Mouse (Mus musculus): ENCODE data around the gene Mcrip2. TPM values are rescaled to one million over a fixed set of nuclear protein-coding genes. Genes with fewer than 3 reads are reported as not detected.

Gene Mcrip2
- polyA plus RNA-seq, 1 experiment from 2014 or later, result 40.0 TPM

DNA sequence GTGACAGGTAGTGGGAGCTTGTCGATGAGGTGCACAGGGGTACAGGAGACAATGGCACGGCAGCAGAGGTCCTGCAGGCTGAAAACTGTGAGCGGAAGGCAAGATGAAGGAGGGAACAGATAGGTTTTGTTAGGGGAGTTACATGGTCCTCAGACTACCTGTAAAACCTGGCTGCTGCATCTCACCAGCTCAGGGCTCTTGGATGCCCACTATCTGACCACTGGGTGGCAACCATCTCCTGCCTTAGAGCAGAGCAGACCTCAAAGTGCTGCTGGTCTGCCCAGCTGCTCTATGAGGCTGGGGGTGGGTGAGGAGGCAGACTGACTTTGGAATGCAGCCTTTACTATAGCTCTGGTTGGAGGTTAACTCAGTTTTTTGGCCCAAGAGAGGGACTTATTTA, 15.3 kb upstream of the Mcrip2 start:
- Histone ChIP-seq H3K4me3 (ENCODE audit: low read length) (no peak overlapping the region), H3K4me2 (replicated peaks; ENCODE audit: low read depth, low read length) (no peak overlapping the region), H3K27me3 (ENCODE audit: control insufficient read depth, insufficient read depth, low read length) (no peaks in the 10 kb centered on the region), H3K9ac (ENCODE audit: low read depth, low read length) (no peak overlapping the region), H3K36me3 (ENCODE audit: control insufficient read depth, insufficient read depth, low read length) (peaks cover 49% of the 10 kb centered on the region; the same call in 1 of the 2 replicates), H3K27ac (ENCODE audit: low read depth, low read length) (no peak overlapping the region), H3K4me1 (ENCODE audit: control insufficient read depth, insufficient read depth, low read length) (peaks cover 17% of the 10 kb centered on the region), H3K9me3 (ENCODE audit: control insufficient read depth, low read length) (no peaks in the 10 kb centered on the region)
- ATAC-seq (ENCODE audit: low FRiP score, low TSS enrichment), result no peak
- WGBS, result 94% methylated on average over 3 of the region's 3 CpGs

DNA sequence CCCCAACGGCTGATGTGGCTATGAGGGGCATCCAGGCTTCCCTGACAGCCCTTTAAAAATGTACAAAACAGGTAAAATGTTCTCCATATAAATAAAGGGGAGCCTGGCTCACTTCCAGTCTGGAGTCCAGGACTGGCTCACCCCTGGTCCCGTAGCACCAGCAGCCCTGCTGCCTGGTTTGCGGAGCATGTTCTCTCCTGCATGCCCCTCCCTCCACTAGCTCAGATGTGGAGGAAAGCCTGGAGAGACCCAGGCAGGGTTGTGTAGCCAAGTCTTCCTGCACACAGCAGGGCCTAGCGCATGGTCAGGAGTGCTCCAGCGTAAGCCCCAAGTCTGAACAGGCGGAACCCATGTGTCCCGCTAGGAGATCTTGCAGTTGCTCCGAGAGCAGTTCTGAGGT, 14.7 kb upstream of the Mcrip2 start:
- Histone ChIP-seq H3K9ac (ENCODE audit: low read depth, low read length) (no peak overlapping the region), H3K4me1 (ENCODE audit: control insufficient read depth, insufficient read depth, low read length) (peaks cover 17% of the 10 kb centered on the region), H3K27ac (ENCODE audit: low read depth, low read length) (no peak overlapping the region), H3K9me3 (ENCODE audit: control insufficient read depth, low read length) (no peaks in the 10 kb centered on the region), H3K4me3 (ENCODE audit: low read length) (no peak overlapping the region), H3K36me3 (ENCODE audit: control insufficient read depth, insufficient read depth, low read length) (peaks cover 51% of the 10 kb centered on the region), H3K27me3 (ENCODE audit: control insufficient read depth, insufficient read depth, low read length) (no peaks in the 10 kb centered on the region), H3K4me2 (replicated peaks; ENCODE audit: low read depth, low read length) (no peak overlapping the region)
- ATAC-seq (ENCODE audit: low FRiP score, low TSS enrichment), result no peak
- WGBS, result 88% methylated on average over 8 of the region's 8 CpGs

DNA sequence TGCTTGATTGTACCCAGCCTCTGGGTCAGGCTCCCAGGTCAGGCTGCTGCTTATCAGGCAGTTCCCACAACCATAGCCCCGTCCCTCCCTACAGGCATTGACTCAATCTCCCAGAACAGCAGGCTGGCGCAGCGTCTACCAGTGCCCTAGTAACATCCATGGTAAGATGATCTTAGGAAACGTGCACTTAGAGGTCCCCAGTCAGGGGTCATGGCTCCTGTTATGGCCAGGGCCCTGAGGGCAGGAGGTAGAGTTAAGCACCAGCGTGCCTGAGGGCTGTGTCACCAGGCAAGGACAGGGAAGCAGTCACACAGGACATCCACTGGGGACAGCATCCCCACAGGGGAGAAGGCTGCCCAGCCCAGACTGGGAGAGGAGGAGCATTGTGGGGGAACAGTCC, 13.7 kb upstream of the Mcrip2 start:
- Histone ChIP-seq H3K9me3 (ENCODE audit: control insufficient read depth, low read length) (no peaks in the 10 kb centered on the region), H3K9ac (ENCODE audit: low read depth, low read length) (no peak overlapping the region), H3K36me3 (ENCODE audit: control insufficient read depth, insufficient read depth, low read length) (peaks cover 51% of the 10 kb centered on the region), H3K4me2 (replicated peaks; ENCODE audit: low read depth, low read length) (no peak overlapping the region), H3K4me3 (ENCODE audit: low read length) (no peak overlapping the region), H3K4me1 (ENCODE audit: control insufficient read depth, insufficient read depth, low read length) (peaks cover 17% of the 10 kb centered on the region), H3K27ac (ENCODE audit: low read depth, low read length) (0 out of 2 replicates have a peak overlapping the region, but pooled peaks have one; percentile 26), H3K27me3 (ENCODE audit: control insufficient read depth, insufficient read depth, low read length) (no peaks in the 10 kb centered on the region)
- ATAC-seq (ENCODE audit: low FRiP score, low TSS enrichment), result no peak
- WGBS, result 23% methylated on average over 5 of the region's 5 CpGs

DNA sequence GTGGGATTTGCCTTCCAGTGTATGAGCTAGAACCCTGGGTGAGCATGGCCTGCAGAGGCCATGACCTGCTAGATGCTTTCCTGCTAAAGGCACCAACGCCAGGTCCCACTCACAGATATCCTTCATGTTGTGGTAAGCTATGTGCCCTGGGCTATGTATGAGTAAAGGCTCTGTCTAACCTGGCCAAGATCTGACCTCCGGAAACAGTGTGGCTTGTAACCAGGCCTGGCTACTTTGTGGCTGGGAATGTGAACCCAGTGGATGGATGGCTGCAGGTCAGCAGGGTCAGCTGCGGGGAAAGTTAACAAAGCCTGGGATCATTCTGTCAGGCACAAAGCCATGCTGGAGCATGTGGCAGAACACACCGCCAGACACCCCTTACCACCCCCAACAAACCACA, 13.1 kb upstream of the Mcrip2 start:
- H3K27ac ChIP-seq (ENCODE audit: low read depth, low read length), result 0 out of 2 replicates have a peak overlapping the region, but pooled peaks have one; percentile 24
- WGBS, result 33% methylated on average over 4 of the region's 4 CpGs
- H3K36me3 ChIP-seq (ENCODE audit: control insufficient read depth, insufficient read depth, low read length), result peaks cover 51% of the 10 kb centered on the region
- peak overlapping the region; percentile 8; the same call in 1 of the 2 replicates for H3K9ac ChIP-seq (ENCODE audit: low read depth, low read length)
- H3K4me3 ChIP-seq (ENCODE audit: low read length), result no peak overlapping the region
- no peaks in the 10 kb centered on the region for H3K27me3 ChIP-seq (ENCODE audit: control insufficient read depth, insufficient read depth, low read length)
- H3K4me2 ChIP-seq (replicated peaks; ENCODE audit: low read depth, low read length), result no peak overlapping the region
- peaks cover 19% of the 10 kb centered on the region for H3K4me1 ChIP-seq (ENCODE audit: control insufficient read depth, insufficient read depth, low read length)
- ATAC-seq (ENCODE audit: low FRiP score, low TSS enrichment), result no peak
- no peaks in the 10 kb centered on the region for H3K9me3 ChIP-seq (ENCODE audit: control insufficient read depth, low read length)

DNA sequence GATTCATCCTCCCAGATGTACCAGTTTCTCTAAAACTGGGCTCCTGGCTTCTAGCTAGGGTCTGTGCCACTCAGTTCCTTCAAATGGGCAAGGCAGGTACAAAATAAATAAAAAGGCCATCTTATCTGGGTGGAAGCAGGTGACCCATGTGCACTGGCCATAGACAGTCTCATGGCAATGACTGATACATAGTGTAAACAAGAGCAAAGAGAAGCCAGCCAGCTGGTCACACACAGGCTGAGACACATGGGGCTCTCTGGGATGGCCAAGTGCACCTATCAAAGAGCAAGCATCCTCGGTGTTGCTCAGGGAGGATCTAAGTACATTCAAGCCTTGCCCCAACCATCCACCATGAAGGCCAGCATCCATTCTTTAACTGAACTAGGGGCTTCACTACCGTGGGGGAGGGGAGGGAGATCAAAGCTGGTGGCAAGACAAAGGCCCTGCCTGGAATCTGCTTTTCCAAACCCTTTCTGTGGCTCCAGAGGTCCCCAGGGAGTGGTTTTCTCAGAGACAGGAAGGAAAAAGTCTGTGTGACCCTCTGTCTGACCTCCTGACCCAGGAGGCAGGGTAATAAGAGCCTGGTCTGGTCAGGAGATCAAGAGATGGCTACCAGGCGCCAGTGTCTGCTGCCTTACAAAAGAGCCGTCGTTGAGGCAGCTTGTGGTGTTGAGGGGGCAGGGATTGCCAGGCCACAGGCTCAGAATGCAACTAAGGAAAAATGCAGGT, 12.5 kb upstream of the Mcrip2 start:
- H3K9ac ChIP-seq (ENCODE audit: low read depth, low read length), result peak overlapping the region; percentile 8; the same call in 1 of the 2 replicates
- peaks cover 25% of the 10 kb centered on the region for H3K4me1 ChIP-seq (ENCODE audit: control insufficient read depth, insufficient read depth, low read length)
- WGBS, result 9% methylated on average over 5 of the region's 5 CpGs
- H3K27ac ChIP-seq (ENCODE audit: low read depth, low read length), result 0 out of 2 replicates have a peak overlapping the region, but pooled peaks have one; percentile 24
- H3K4me2 ChIP-seq (replicated peaks; ENCODE audit: low read depth, low read length), result no peak overlapping the region
- H3K9me3 ChIP-seq (ENCODE audit: control insufficient read depth, low read length), result no peaks in the 10 kb centered on the region
- ATAC-seq (ENCODE audit: low FRiP score, low TSS enrichment), result no peak
- peaks cover 51% of the 10 kb centered on the region for H3K36me3 ChIP-seq (ENCODE audit: control insufficient read depth, insufficient read depth, low read length)
- no peak overlapping the region for H3K4me3 ChIP-seq (ENCODE audit: low read length)
- no peaks in the 10 kb centered on the region for H3K27me3 ChIP-seq (ENCODE audit: control insufficient read depth, insufficient read depth, low read length)

DNA sequence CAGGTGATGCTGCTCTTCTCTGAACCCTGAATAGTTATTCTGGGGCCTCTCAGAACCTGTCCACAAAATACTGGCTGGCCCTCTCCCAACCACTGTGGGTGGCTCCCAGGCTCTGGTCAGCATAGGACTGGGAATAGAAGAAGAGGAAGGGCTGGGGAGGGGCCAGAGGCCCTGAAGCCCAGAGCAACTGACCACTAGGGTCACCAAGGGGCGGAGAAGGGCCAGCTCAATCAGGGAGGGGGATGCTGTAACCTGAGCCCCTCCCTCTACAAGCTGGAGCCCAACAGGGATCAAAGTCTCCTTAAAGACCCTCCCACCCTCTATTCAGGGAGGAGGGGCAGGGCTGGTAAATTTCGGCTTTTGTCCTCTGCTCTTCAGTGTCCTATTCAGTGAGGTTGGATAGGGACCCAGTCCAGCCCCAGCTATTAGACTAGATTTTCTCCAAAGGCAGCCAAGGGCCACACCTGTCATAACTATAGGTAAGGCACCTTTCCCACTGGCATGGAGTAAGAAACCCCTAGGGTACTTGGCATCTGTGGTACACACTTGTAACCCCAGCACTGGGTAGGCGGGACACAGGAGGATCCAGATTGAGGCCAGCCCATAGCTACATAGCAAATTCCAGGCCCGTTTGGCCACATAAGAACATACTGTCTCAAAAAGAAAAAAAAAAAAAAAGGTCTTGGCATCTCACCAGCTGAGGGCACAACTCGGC, 11.8 kb upstream of the Mcrip2 start, which contains the start of gene Wfikkn1:
Gene Wfikkn1 (minus strand): TSS at position 663 of the 715 bp plus-strand sequence.
- H3K9ac ChIP-seq (ENCODE audit: low read depth, low read length), result peak within 1 kb of the TSS; percentile 23; the same call in 1 of the 2 replicates

DNA sequence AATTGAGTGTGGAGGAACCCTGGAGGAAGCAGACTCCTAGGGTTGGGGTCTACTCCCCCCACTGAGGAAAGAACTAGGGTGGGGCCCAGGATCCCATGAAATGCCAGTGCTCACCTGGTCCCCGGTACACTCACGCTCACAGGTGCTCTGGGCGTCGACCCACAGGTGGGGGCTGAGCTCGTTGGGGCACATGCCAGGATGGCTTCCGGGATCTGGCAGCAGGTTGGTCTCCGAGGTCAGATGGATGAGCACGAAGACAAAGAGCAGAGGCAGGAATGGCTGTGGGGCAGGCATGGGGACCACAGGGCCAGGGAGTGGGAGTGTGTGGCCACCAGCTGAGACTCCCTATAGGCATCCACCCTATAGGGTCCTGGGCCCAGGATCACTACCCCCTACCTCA, 11.2 kb upstream of the Mcrip2 start:
- Histone ChIP-seq H3K27me3 (ENCODE audit: control insufficient read depth, insufficient read depth, low read length) (no peaks in the 10 kb centered on the region), H3K4me2 (replicated peaks; ENCODE audit: low read depth, low read length) (no peak overlapping the region), H3K27ac (ENCODE audit: low read depth, low read length) (no peak overlapping the region), H3K9ac (ENCODE audit: low read depth, low read length) (peak overlapping the region; percentile 23; the same call in 1 of the 2 replicates), H3K36me3 (ENCODE audit: control insufficient read depth, insufficient read depth, low read length) (peaks cover 45% of the 10 kb centered on the region), H3K4me1 (ENCODE audit: control insufficient read depth, insufficient read depth, low read length) (peaks cover 29% of the 10 kb centered on the region), H3K4me3 (ENCODE audit: low read length) (no peak overlapping the region), H3K9me3 (ENCODE audit: control insufficient read depth, low read length) (no peaks in the 10 kb centered on the region)
- 66% methylated on average over 8 of the region's 8 CpGs for WGBS
- ATAC-seq (ENCODE audit: low FRiP score, low TSS enrichment), result no peak

More for the DNA sequence above, 11.8 kb upstream of the Mcrip2 start, which contains the start of gene Wfikkn1:
- Histone ChIP-seq H3K27ac (ENCODE audit: low read depth, low read length) (0 out of 2 replicates have a peak within 1 kb of the TSS, but pooled peaks have one; percentile 24), H3K36me3 (ENCODE audit: control insufficient read depth, insufficient read depth, low read length) (peaks cover 50% of the 10 kb centered on the region), H3K27me3 (ENCODE audit: control insufficient read depth, insufficient read depth, low read length) (no peaks in the 10 kb centered on the region), H3K9me3 (ENCODE audit: control insufficient read depth, low read length) (no peaks in the 10 kb centered on the region), H3K4me1 (ENCODE audit: control insufficient read depth, insufficient read depth, low read length) (peaks cover 29% of the 10 kb centered on the region), H3K4me2 (replicated peaks; ENCODE audit: low read depth, low read length) (no peak within 1 kb of the TSS), H3K4me3 (ENCODE audit: low read length) (no peak within 1 kb of the TSS)
- WGBS, result 23% methylated on average over 5 of the region's 5 CpGs
- ATAC-seq (ENCODE audit: low FRiP score, low TSS enrichment), result no peak

DNA sequence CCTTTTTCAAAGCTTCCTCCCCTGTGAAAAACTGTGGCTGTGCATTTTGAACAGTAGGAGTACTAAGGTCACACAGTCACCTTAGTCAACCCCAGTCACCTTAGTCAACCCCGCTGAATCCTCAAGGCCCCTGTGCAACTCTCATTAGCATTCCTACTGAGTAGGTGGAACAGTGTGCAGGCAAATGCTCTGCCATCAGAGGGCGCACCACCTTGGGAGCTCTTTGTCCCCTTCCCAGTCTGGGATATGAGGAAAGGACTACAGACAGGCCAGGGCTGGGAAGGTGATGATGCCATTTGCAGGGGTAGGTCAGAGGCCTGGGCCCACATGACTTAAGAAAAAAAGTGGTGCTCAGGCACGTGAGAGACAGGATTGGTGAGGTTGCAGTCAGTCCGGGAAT, 10.7 kb upstream of the Mcrip2 start:
- Histone ChIP-seq H3K4me2 (replicated peaks; ENCODE audit: low read depth, low read length) (no peak overlapping the region), H3K4me1 (ENCODE audit: control insufficient read depth, insufficient read depth, low read length) (peaks cover 29% of the 10 kb centered on the region), H3K27ac (ENCODE audit: low read depth, low read length) (no peak overlapping the region), H3K9me3 (ENCODE audit: control insufficient read depth, low read length) (no peaks in the 10 kb centered on the region), H3K9ac (ENCODE audit: low read depth, low read length) (no peak overlapping the region), H3K36me3 (ENCODE audit: control insufficient read depth, insufficient read depth, low read length) (peaks cover 40% of the 10 kb centered on the region), H3K27me3 (ENCODE audit: control insufficient read depth, insufficient read depth, low read length) (no peaks in the 10 kb centered on the region), H3K4me3 (ENCODE audit: low read length) (no peak overlapping the region)
- no peak for ATAC-seq (ENCODE audit: low FRiP score, low TSS enrichment)
- 54% methylated on average over 4 of the region's 4 CpGs for WGBS
